Mouse (Mus musculus): Measurements from ENCODE around the gene Sfpq. TPM values are rescaled to one million over a fixed set of nuclear protein-coding genes. Genes with fewer than 3 reads are reported as not detected.
"Not testable (repeated sequence)": the region's sequence is repeated elsewhere in the genome, so short reads cannot be mapped to it uniquely, and the experiment has no call there.

The Sfpq gene
- polyA plus RNA-seq, 1 experiment: 134 TPM

DNA sequence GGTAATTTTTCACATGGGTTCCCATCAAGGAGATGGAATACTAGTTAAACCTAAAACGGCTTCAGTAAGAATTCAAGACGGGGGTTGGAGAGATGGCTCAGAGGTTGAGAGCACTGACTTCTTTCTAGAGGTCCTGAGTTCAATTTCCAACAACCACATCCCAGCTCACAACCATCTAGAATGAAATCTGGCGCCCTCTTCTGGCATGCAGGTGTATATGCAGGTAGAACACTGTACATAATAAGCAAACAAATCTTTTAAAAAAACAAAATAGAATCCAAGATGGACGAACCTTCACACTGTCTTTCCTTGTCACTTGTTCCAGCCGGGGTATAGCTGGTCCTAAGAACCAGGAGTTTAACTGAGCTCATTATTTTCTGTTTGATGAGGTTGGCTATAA is 28.8 kb upstream of the Sfpq start:
- H3K4me3 ChIP-seq (replicated peaks; ENCODE audit: insufficient read depth, low read depth, low read length): no peak overlapping the region

DNA sequence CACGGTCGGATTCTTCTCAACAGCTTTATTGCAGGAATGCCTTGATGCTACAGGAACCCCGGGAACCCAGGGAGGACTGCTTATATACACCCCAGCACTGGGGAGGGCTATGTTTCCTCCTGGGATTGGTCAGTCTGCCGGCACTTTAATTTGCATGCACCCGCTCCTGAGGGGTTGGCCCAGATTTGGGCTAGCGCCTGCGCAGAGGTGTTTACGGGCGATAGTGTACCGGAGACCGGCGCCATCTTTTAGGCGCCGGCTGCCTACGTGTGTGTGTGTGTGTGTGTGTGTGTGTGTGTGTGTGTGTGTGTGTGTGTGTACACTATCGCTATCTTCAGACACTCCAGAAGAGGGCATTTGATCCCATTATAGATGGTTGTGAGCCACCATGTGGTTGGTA is 21.8 kb upstream of the Sfpq start:
- not testable (repeated sequence) for DNase-seq; H3K4me3 ChIP-seq (replicated peaks; ENCODE audit: insufficient read depth, low read depth, low read length)
- 96% methylated on average over 16 of the region's 16 CpGs for WGBS

More for the DNA sequence above, 28.8 kb upstream of the Sfpq start:
- Histone ChIP-seq H3K27ac (ENCODE audit: insufficient read depth, low read length) (no peak overlapping the region), H3K4me1 (ENCODE audit: control insufficient read depth, insufficient read depth, low read length) (no peaks in the 10 kb centered on the region), H3K27me3 (ENCODE audit: control insufficient read depth, insufficient read depth, low read length) (no peaks in the 10 kb centered on the region)
- no peak for DNase-seq
- WGBS: 67% methylated on average over 5 of the region's 5 CpGs
- TF ChIP-seq POLR2A (IDR thresholded peaks at IDR 0.05; ENCODE audit: borderline replicate concordance, insufficient read depth, low read length): no peak
- no peak for TF ChIP-seq CTCF (IDR thresholded peaks at IDR 0.05; ENCODE audit: borderline replicate concordance, insufficient read depth, low read depth, low read length)

DNA sequence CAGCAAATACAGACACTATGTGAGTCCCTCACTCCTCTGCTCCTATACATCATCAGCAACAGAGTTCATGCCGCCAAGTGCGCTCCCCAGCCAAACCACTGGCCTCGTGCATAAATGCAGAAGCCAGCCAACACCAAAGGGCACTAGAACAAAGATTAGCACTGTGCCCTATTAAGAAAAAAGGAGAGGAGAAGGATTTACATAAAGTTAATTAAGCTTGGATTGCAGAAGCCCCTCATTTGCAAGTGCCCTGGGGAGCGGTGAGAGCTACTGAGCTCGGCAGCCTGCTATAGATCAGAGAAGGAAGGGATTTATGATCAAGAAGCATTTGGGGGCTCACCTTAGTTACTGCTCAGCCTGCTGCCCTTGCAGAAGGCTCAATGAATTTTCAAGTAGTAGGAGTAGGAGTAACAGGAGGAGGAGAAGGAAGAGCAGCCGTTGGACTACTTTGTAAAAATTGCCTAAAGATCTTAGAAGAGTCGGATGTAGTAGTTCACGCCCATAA is 20.5 kb upstream of the Sfpq start:
- no peak for TF ChIP-seq CTCF (IDR thresholded peaks at IDR 0.05; ENCODE audit: borderline replicate concordance, insufficient read depth, low read depth, low read length)
- no peak for TF ChIP-seq POLR2A (IDR thresholded peaks at IDR 0.05; ENCODE audit: borderline replicate concordance, insufficient read depth, low read length)
- 51% methylated on average over 8 of the region's 8 CpGs for WGBS
- no peak for DNase-seq
- no peak overlapping the region for H3K27ac ChIP-seq (ENCODE audit: insufficient read depth, low read length)
- H3K4me3 ChIP-seq (replicated peaks; ENCODE audit: insufficient read depth, low read depth, low read length): no peak overlapping the region
- H3K4me1 ChIP-seq (ENCODE audit: control insufficient read depth, insufficient read depth, low read length): peaks cover 5% of the 10 kb centered on the region
- H3K27me3 ChIP-seq (ENCODE audit: control insufficient read depth, insufficient read depth, low read length): no peaks in the 10 kb centered on the region

More for the DNA sequence above, 21.8 kb upstream of the Sfpq start:
- H3K27me3 ChIP-seq (ENCODE audit: control insufficient read depth, insufficient read depth, low read length); H3K27ac ChIP-seq (ENCODE audit: insufficient read depth, low read length); H3K4me1 ChIP-seq (ENCODE audit: control insufficient read depth, insufficient read depth, low read length): not testable (repeated sequence)

- Histone ChIP-seq H3K27ac (ENCODE audit: insufficient read depth, low read length) (no peak overlapping the region), H3K4me3 (replicated peaks; ENCODE audit: insufficient read depth, low read depth, low read length) (no peak overlapping the region), H3K27me3 (ENCODE audit: control insufficient read depth, insufficient read depth, low read length) (no peaks in the 10 kb centered on the region), H3K4me1 (ENCODE audit: control insufficient read depth, insufficient read depth, low read length) (peaks cover 5% of the 10 kb centered on the region)
- WGBS: 89% methylated on average over 3 of the region's 3 CpGs
- DNase-seq: no peak
- TF ChIP-seq POLR2A (IDR thresholded peaks at IDR 0.05; ENCODE audit: borderline replicate concordance, insufficient read depth, low read length): no peak
- TF ChIP-seq CTCF (IDR thresholded peaks at IDR 0.05; ENCODE audit: borderline replicate concordance, insufficient read depth, low read depth, low read length): no peak
Observed at GRCm38 (mm10) chr4:127004384-127004783, 16.7 kb upstream of the Sfpq start.

- H3K4me3 ChIP-seq (replicated peaks; ENCODE audit: insufficient read depth, low read depth, low read length): peak overlapping the region; percentile 44
- no peaks in the 10 kb centered on the region for H3K27me3 ChIP-seq (ENCODE audit: control insufficient read depth, insufficient read depth, low read length)
- no peak overlapping the region for H3K27ac ChIP-seq (ENCODE audit: insufficient read depth, low read length)
- DNase-seq: peak; percentile 46 to 47
- TF ChIP-seq POLR2A (IDR thresholded peaks at IDR 0.05; ENCODE audit: borderline replicate concordance, insufficient read depth, low read length) (no peak), CTCF (IDR thresholded peaks at IDR 0.05; ENCODE audit: borderline replicate concordance, insufficient read depth, low read depth, low read length) (no peak)
- peaks cover 5% of the 10 kb centered on the region for H3K4me1 ChIP-seq (ENCODE audit: control insufficient read depth, insufficient read depth, low read length)
- WGBS: 22% methylated on average over 25 of the region's 25 CpGs
Observed at GRCm38 (mm10) chr4:127005113-127005936, 15.8 kb upstream of the Sfpq start.

DNA sequence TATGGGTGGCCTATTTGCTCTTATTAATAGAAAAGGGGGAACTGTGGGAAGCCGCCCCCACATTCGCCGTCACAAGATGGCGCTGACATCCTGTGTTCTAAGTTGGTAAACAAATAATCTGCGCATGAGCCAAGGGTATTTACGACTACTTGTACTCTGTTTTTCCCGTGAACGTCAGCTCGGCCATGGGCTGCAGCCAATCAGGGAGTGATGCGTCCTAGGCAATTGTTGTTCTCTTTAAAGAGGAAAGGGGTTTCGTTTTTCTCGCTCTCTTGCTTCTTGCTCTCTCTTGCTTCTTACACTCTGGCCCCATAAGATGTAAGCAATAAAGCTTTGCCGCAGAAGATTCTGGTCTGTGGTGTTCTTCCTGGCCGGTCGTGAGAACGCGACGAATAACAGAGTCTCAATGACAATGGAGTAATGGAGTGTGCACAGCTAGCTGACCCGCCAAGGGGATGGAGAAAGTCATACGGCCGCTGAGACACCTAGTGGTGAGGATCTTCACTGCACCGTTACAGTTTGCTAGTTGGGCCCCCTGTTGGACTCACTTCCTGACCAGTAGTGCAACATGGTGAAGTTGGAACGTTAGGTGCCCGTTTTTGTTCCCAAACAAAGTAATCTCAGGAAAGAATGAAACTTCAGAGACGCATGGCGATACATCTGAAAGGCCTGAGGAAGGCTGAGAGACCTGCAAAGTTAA is 5.7 kb upstream of the Sfpq start:
- TF ChIP-seq CTCF (IDR thresholded peaks at IDR 0.05; ENCODE audit: borderline replicate concordance, insufficient read depth, low read depth, low read length) (peak; percentile 87), POLR2A (IDR thresholded peaks at IDR 0.05; ENCODE audit: borderline replicate concordance, insufficient read depth, low read length) (0 out of 2 replicates have a peak, but pooled peaks have one; percentile 32)
- 6% methylated on average over 14 of the region's 26 CpGs for WGBS
- H3K27me3 ChIP-seq (ENCODE audit: control insufficient read depth, insufficient read depth, low read length); H3K4me1 ChIP-seq (ENCODE audit: control insufficient read depth, insufficient read depth, low read length): not testable (repeated sequence)
- DNase-seq: peak; percentile 82 to 86
- Histone ChIP-seq H3K27ac (ENCODE audit: insufficient read depth, low read length) (0 out of 2 replicates have a peak overlapping the region, but pooled peaks have one; percentile 23), H3K4me3 (replicated peaks; ENCODE audit: insufficient read depth, low read depth, low read length) (peak overlapping the region; percentile 57)

DNA sequence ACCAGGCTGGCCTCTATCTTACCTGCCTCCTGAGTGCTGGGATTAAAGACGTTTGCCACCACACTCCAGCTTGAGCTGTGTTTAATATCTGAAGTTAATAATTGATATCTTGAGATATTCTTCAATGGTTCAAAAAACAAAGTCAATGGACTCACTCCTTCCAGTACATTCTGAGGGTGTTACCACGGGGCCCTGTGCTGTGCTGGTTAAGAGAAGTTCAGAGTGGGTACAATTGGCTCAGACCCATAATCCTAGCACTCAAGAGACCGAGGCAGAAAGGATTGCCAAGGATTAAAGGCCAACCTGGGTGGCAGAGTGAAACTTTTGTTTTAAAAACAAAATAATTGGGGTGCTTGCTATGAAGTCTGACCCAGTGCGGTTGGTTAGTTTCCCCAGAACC is 4.8 kb upstream of the Sfpq start:
- Histone ChIP-seq H3K4me3 (replicated peaks; ENCODE audit: insufficient read depth, low read depth, low read length) (no peak overlapping the region), H3K4me1 (ENCODE audit: control insufficient read depth, insufficient read depth, low read length) (no peaks in the 10 kb centered on the region), H3K27me3 (ENCODE audit: control insufficient read depth, insufficient read depth, low read length) (no peaks in the 10 kb centered on the region), H3K27ac (ENCODE audit: insufficient read depth, low read length) (no peak overlapping the region)
- no peak for TF ChIP-seq CTCF (IDR thresholded peaks at IDR 0.05; ENCODE audit: borderline replicate concordance, insufficient read depth, low read depth, low read length)
- TF ChIP-seq POLR2A (IDR thresholded peaks at IDR 0.05; ENCODE audit: borderline replicate concordance, insufficient read depth, low read length): no peak
- no peak for DNase-seq
- 75% methylated on average over 4 of the region's 4 CpGs for WGBS
